Mouse (Mus musculus) yolk sac, embryonic 10.5 days (tissue): Measurements from ENCODE around the gene Ero1lb.
"Not testable (repeated sequence)": the region's sequence is repeated elsewhere in the genome, so short reads cannot be mapped to it uniquely, and the experiment has no call there.

Experiments used
- DNase-seq: peaks from one replicate; pipeline ENCODE4 v3.0.0-alpha.2; 2017; ENCODE audit warnings: low spot score

Gene Ero1lb

GRCm38 (mm10) chr13:12574979-12575536, 9.4 kb downstream of the Ero1lb start:
- no peak for DNase-seq

DNA sequence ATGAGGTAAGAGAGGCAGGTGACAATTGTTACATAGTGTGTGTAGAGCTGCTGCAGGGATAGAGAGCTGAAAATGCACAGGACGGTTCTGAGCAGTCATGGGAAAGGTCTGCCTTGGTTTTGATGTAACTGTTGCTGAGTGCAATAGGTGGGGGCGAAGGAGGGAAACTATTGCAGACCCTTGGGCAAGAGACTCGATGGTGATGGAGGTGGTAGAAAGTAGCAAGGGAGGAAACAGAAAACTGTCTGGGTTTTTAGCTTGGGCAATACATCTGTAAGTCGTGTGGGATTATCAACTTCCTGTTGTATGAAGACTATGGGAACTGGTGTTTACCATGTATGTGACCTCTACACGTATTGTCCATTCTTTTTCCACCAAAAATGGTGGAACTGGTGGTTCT, 12.5 kb downstream of the Ero1lb start:
- DNase-seq = no peak

DNA sequence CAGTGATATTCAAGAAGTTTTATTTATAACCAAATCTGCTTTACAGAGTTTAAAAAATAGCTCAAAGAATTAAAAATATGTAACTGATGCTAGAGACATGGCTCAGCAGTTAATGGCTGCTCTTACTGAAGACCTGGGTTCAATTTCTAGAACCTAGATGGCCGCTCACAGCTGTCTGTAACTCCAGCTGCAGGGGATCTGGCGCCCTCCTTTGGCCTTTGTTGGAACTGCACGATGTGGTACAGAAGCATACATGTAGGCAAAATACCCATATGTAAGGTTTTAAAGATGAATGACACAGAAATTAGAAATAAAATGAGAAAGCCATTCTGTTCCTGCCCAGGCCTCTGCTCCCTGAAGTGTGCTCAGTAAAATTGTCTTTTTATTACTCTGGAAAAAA, 23.3 kb downstream of the Ero1lb start:
- peak; percentile 27 for DNase-seq

DNA sequence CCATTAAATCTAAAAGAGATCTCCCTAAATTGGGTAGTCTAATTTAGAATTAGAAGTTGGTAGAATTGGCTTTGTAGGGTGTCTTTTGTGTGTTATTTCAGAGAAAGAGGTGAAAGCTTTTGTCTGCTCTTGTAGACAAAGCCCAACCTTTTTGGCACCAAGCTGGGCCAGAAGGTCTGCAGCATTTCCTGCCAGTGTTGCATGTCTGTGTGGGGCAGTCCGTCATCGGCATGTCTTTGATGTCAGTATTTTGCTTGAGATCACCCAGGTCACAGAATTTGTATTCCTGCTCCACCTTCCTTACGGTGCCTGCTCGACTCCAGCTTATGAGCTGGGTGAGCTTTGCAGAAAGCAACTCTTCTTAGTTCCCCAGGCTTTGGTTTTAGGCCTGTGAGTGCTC, 31.4 kb downstream of the Ero1lb start:
- DNase-seq = not testable (repeated sequence)

- DNase-seq = not testable (repeated sequence)
These were observed 44.5 kb downstream of the Ero1lb start for GRCm38 (mm10) chr13:12610206-12610605.

GRCm38 (mm10) chr13:12614026-12614425, 48.4 kb downstream of the Ero1lb start:
- DNase-seq = not testable (repeated sequence)

DNA sequence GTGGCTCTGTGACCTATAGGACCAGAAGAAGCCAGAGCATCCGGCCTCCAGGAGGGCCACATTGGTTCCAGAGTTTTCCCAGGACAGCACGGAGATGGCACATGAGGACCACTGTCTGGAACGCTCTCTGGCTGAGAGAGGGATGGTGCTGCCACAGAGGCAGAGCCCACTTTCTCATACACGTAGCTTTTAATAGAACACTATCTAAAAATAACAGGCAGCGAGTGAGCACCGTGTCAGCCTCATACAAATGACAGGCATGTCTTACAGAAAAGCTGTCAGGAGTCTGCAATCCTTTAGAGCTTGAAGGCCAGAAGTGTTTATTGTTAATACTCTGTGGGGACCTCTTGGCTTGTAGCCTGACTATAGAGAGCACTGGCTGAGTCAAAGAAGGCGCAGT, 48.9 kb downstream of the Ero1lb start:
- DNase-seq = not testable (repeated sequence)

DNA sequence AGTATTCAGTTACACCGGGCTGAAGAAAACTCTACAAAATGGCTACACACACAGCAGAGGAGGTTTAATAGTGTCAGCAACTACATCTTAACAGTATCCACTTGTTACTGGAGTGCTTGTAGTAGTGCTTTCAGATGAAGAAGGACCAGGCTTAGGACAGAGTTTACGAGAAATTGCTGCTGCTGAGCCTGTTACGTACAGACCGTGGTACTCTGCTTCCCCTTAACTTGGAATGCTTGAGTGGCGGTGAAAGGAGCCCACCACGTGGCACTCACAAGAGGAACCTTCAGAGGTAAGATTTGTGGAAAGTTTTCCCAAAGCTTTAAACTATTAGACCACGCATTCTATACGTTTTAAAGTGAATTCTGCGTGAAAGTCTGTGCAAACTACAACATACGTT, 49.3 kb downstream of the Ero1lb start:
- not testable (repeated sequence) for DNase-seq

DNA sequence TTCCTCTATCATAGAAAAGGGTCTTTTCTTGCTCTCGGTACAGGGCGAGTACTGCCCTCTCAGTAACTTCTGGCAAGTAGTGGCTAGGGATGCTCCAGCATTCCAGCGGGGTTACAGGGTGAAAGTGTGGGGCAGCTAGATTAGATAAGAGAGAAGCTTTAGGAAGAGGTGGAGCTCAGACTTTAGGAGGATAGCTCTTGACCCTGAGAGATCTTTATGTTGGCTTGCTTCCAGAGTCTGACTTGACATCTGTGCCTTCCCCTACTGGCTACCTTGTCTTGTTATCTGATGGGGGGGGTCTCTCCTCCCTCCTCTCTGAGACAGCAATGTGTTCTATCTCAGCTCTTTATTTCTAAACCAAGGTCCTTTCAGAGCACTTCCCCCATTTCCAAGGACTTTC, 50.8 kb downstream of the Ero1lb start:
- DNase-seq = peak; percentile 54

GRCm38 (mm10) chr13:12619808-12620207, 54.1 kb downstream of the Ero1lb start:
- not testable (repeated sequence) for DNase-seq

DNA sequence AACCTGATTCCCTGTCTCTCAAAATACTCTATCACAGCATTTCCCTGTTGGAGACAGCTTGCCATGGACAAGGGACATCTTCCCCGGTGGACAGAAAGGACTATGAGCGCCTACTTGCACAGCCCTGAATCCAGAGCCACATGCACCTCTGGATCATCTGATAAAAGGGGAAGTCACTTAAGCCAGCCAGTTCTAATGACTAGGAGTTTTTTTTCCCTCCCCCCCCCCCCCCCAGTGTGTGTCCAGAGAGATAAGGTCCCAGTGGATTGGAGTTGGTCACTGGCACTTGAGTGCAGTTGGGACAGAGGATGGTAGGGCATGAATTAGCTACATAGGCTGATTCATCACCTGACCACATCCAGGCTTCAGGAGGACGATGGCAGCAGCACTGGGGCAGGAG, 60.4 kb downstream of the Ero1lb start:
- not testable (repeated sequence) for DNase-seq

- DNase-seq = not testable (repeated sequence)
These were observed 62.1 kb downstream of the Ero1lb start for GRCm38 (mm10) chr13:12627746-12628145.

DNA sequence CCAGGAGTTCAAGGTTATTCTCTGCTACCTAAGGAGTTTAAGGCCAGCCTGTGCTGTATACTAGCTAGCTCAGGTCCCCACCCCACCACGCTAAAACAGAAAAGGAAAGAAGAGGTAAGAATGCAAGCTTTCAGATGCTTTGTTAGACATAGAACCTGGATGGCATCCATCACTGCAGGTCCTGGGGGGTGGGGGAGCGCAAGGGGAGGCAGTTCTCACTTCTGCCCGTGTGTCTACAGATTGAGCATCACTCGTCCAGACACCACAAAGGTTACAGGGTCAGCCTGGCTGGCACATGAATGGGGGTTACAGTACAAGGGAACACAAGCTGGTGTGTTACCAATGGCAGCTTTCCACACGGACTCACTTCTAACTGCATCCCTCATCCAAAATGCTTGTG, 62.5 kb downstream of the Ero1lb start:
- not testable (repeated sequence) for DNase-seq

GRCm38 (mm10) chr13:12630252-12630651, 64.6 kb downstream of the Ero1lb start:
- not testable (repeated sequence) for DNase-seq

- DNase-seq = not testable (repeated sequence)
These were observed 69.4 kb downstream of the Ero1lb start for GRCm38 (mm10) chr13:12634941-12635588.

DNA sequence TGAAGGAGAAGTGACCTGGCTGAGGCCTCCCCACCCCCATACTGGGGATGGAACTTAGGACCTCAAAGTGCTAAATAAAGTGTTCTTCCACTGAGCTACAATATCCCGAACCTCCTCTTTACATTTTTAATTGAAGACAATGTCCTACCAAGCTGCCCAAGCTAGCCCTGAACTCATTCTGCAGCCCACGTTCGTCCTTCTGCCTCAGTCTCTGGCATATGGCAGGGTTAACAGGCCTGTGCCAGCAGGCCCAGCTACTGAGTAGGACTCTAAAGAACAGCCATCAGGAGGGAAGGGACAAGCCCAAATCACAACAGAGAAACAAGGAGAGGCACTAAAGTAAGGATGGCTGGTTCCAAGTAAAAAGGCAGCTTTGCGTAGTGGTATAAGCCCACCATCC, 77.1 kb downstream of the Ero1lb start:
- not testable (repeated sequence) for DNase-seq

GRCm38 (mm10) chr13:12646676-12647075, 81.0 kb downstream of the Ero1lb start:
- not testable (repeated sequence) for DNase-seq

- peak; percentile 26 for DNase-seq
These were observed 84.6 kb downstream of the Ero1lb start for GRCm38 (mm10) chr13:12650020-12650876.

GRCm38 (mm10) chr13:12650877-12651176, 85.2 kb downstream of the Ero1lb start:
- peak; percentile 41 for DNase-seq
